In the genomic region with DNA sequence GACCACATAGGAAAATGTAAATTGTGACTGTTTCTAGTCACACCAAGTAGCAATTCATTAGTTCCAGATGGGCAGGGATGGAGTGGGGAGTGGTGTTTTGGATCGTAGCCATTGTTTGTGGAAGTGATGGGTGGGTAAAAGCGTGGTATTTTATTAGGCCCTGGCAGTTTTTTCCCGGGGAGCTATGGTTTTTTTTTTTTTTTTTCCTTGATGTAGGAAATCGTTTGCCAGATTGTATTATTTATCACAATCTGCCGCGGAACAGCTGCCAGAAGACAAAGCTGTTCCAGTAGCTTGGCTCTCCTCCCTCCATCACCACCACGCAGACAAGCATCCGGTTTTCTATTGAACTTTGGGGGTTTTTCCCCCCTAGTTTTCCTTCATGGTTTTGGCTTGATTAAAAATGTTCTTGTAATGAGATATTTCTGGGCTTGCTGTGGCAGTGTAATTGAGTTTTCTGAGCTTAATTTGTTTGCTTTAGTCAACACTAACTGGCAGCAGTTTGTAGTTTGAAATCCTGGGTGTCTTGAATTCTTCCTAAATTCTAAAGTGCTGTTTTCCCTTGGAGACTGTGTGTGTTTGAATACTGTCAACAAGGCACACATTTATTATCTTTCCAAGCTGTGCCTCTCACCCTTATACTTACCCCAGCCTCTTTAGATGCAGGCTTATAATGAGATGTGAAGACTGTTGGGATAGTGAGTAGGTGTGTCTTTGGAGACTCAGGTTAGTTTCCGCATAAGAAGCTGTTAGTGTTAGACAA, we compare ENCODE assay signal across 8 mouse cellular contexts. TPM values are rescaled to one million over a fixed set of nuclear protein-coding genes. Genes with fewer than 3 reads are reported as not detected.
A peak's percentile ranks its signal among the peaks of the same experiment; 100 is the strongest.
DNase-seq lines count a peak whose midpoint lies in the region; ATAC-seq and TF ChIP-seq lines count a peak whose summit lies in the region.

No protein-coding gene starts in this region.

- no peaks in the 10 kb centered on the region for H3K36me3 ChIP-seq in hindbrain, postnatal 0 days (ENCODE audit: insufficient read depth, low read length)
- H3K36me3 ChIP-seq in midbrain, embryonic 13.5 days = no peaks in the 10 kb centered on the region

- H3K9ac ChIP-seq in hindbrain, postnatal 0 days (replicated peaks; ENCODE audit: low read length) = no peak overlapping the region
- no peak overlapping the region for H3K9ac ChIP-seq in midbrain, embryonic 13.5 days (replicated peaks)

- peak overlapping the region; percentile 38 for H3K4me2 ChIP-seq in hindbrain, postnatal 0 days (ENCODE audit: low read depth, low read length)
- H3K4me2 ChIP-seq in midbrain, embryonic 13.5 days (replicated peaks) = peak overlapping the region; percentile 19; the same call in 1 of the 2 replicates

- WGBS in hindbrain, postnatal 0 days = 9% methylated on average over 9 of the region's 9 CpGs
- 37% methylated on average over 9 of the region's 9 CpGs for WGBS in midbrain, embryonic 13.5 days

- no peak overlapping the region for H3K4me3 ChIP-seq in hindbrain, postnatal 0 days (ENCODE audit: low read length)
- H3K4me3 ChIP-seq in midbrain, embryonic 13.5 days (replicated peaks) = no peak overlapping the region

- ATAC-seq in hindbrain, postnatal 0 days = peak; percentile 58
- no peak for ATAC-seq in midbrain, embryonic 13.5 days
- ATAC-seq in granulocyte monocyte progenitor cell, adult 5-6 weeks (replicated peaks; ENCODE audit: poor library complexity, severe bottlenecking) = no peak

- H3K9me3 ChIP-seq in hindbrain, postnatal 0 days (ENCODE audit: low read length) = no peaks in the 10 kb centered on the region
- H3K9me3 ChIP-seq in midbrain, embryonic 13.5 days = no peaks in the 10 kb centered on the region

- no peaks in the 10 kb centered on the region for H3K27me3 ChIP-seq in hindbrain, postnatal 0 days (ENCODE audit: insufficient read depth, low read length)
- no peaks in the 10 kb centered on the region for H3K27me3 ChIP-seq in midbrain, embryonic 13.5 days

- peak; percentile 63 for DNase-seq in NIH3T3 (ENCODE audit: low read depth)
- DNase-seq in cerebellum, adult 18-20 months = peak; percentile 42 to 52
- DNase-seq in forelimb bud, embryonic 11.5 days (ENCODE audit: low read depth, low spot score) = peak; percentile 48
- DNase-seq in hindbrain, postnatal 0 days (ENCODE audit: low spot score) = peak; percentile 79
- DNase-seq in layer of hippocampus, postnatal 25 days (ENCODE audit: extremely low spot score in 1 of 2, low spot score in 1 of 2) = peak; percentile 58 to 76
- no peak for DNase-seq in testis, postnatal 10 days (ENCODE audit: low spot score)

- peaks cover 15% of the 10 kb centered on the region for H3K4me1 ChIP-seq in hindbrain, postnatal 0 days (ENCODE audit: insufficient read depth, low read length)
- H3K4me1 ChIP-seq in midbrain, embryonic 13.5 days (replicated peaks) = peaks cover 21% of the 10 kb centered on the region

- H3K27ac ChIP-seq in hindbrain, postnatal 0 days = peak overlapping the region; percentile 74
- peak overlapping the region; percentile 61 for H3K27ac ChIP-seq in midbrain, embryonic 13.5 days

- no peak for TF ChIP-seq CTCF in hindbrain, postnatal 0 days (IDR thresholded peaks at IDR 0.05; ENCODE audit: low read depth)

RNA-seq across cellular contexts. Expression of a gene that starts 20.9 kb away (rescaled TPM):
- 13.1 and 16.7 TPM in 2 replicates for total RNA-seq in hindbrain, postnatal 0 days (2014; rRNA removed)
- 56.9 and 58.5 TPM in 2 replicates for polyA plus RNA-seq in hindbrain, postnatal 0 days (2015; fragmentation: Nextera tagmentation; extraction: Ambion mirVana)
- total RNA-seq in layer of hippocampus, postnatal 25 days (2021) = 10 to 100 TPM; 20.6 to 21.2 TPM
- polyA plus RNA-seq in midbrain, embryonic 13.5 days (2015; fragmentation: Nextera tagmentation; extraction: Ambion mirVana) = 45.5 and 50.2 TPM in 2 replicates
- 13.1 and 31.2 TPM in 2 replicates for total RNA-seq in granulocyte monocyte progenitor cell, adult 5-6 weeks (2014; fragmentation: Nextera tagmentation)
- total RNA-seq in granulocyte monocyte progenitor cell, adult 5-6 weeks (2017) = 39.7 and 41.3 TPM in 2 replicates

RNA-seq across cellular contexts. Expression of a gene that starts 45.0 kb away (rescaled TPM):
- total RNA-seq in hindbrain, postnatal 0 days (2014; rRNA removed) = 47.4 and 49.5 TPM in 2 replicates
- polyA plus RNA-seq in hindbrain, postnatal 0 days (2015; fragmentation: Nextera tagmentation; extraction: Ambion mirVana) = 18.5 and 20.2 TPM in 2 replicates
- total RNA-seq in layer of hippocampus, postnatal 25 days (2021) = 10 to 100 TPM; 41.5 to 49.4 TPM
- polyA plus RNA-seq in midbrain, embryonic 13.5 days (2015; fragmentation: Nextera tagmentation; extraction: Ambion mirVana) = 18.3 and 20.2 TPM in 2 replicates
- total RNA-seq in granulocyte monocyte progenitor cell, adult 5-6 weeks (2014; fragmentation: Nextera tagmentation) = 8.5 and 9.2 TPM in 2 replicates
- 14.7 and 15.3 TPM in 2 replicates for total RNA-seq in granulocyte monocyte progenitor cell, adult 5-6 weeks (2017)

RNA-seq across cellular contexts. Expression of a gene that starts 45.9 kb away (rescaled TPM):
- total RNA-seq in hindbrain, postnatal 0 days (2014; rRNA removed) = 40.7 and 64.4 TPM in 2 replicates
- polyA plus RNA-seq in hindbrain, postnatal 0 days (2015; fragmentation: Nextera tagmentation; extraction: Ambion mirVana) = 52.2 and 54.0 TPM in 2 replicates
- total RNA-seq in layer of hippocampus, postnatal 25 days (2021) = 10 to 100 TPM; 56.9 to 66.1 TPM
- 73.4 and 73.6 TPM in 2 replicates for polyA plus RNA-seq in midbrain, embryonic 13.5 days (2015; fragmentation: Nextera tagmentation; extraction: Ambion mirVana)
- total RNA-seq in granulocyte monocyte progenitor cell, adult 5-6 weeks (2014; fragmentation: Nextera tagmentation) = 47.7 and 89.1 TPM in 2 replicates
- 40.2 and 57.8 TPM in 2 replicates for total RNA-seq in granulocyte monocyte progenitor cell, adult 5-6 weeks (2017)

RNA-seq across cellular contexts. Expression of a gene that starts 55.8 kb away (rescaled TPM):
- total RNA-seq in hindbrain, postnatal 0 days (2014; rRNA removed) = 16.1 and 18.8 TPM in 2 replicates
- polyA plus RNA-seq in hindbrain, postnatal 0 days (2015; fragmentation: Nextera tagmentation; extraction: Ambion mirVana) = 4.1 and 4.4 TPM in 2 replicates
- total RNA-seq in layer of hippocampus, postnatal 25 days (2021) = 1 to 10 TPM; 1.4 to 3.0 TPM
- 7.1 and 7.3 TPM in 2 replicates for polyA plus RNA-seq in midbrain, embryonic 13.5 days (2015; fragmentation: Nextera tagmentation; extraction: Ambion mirVana)
- total RNA-seq in granulocyte monocyte progenitor cell, adult 5-6 weeks (2014; fragmentation: Nextera tagmentation) = 0.97 TPM in 1 of 2 replicates, not detected in the other
- total RNA-seq in granulocyte monocyte progenitor cell, adult 5-6 weeks (2017) = not detected in 2 replicates
